Mouse (Mus musculus) liver, embryonic 14.5 days (tissue): ENCODE measurements around the gene Zfp622.

Source experiments
- CTCF ChIP-seq: IDR thresholded peaks from 2 replicates; pipeline ENCODE4 v1.5.1; 2016; ENCODE audit warnings: antibody characterized with exemption, low read depth, control low read depth
- EP300 ChIP-seq: IDR thresholded peaks from 2 replicates; pipeline ENCODE4 v1.6.1; 2016; ENCODE audit warnings: antibody characterized with exemption, low read depth

- no peak for TF ChIP-seq EP300
- no peak for TF ChIP-seq CTCF
These were observed 57.2 kb downstream of the Zfp622 start for GRCm38 (mm10) chr15:26041196-26041947.
